Mouse (Mus musculus): Measurements from ENCODE around the gene Col5a3. TPM values are rescaled to one million over a fixed set of nuclear protein-coding genes. Genes with fewer than 3 reads are reported as not detected.

Col5a3 gene
- total RNA-seq, 4 experiments from 2014 or later = 2.8 to 8.0 (median 6.7) TPM

Other genes starting within 250 kb of the Col5a3 start
- gene Zfp846, start 233.8 kb downstream of the Col5a3 start, total RNA-seq (2022) = 1 to 10 TPM; 2.0 to 4.2 (median 2.5) TPM
- 100 to 1,000 TPM; 164 to 206 (median 183) TPM for gene Ubl5, start 172.2 kb downstream of the Col5a3 start, total RNA-seq (2022)
- 1 to 10 TPM; 3.8 to 5.9 (median 4.7) TPM for gene Fbxl12, start 170.3 kb downstream of the Col5a3 start, total RNA-seq (2022)
- 10 to 100 TPM; 12.2 to 15.0 (median 13.7) TPM for gene Pin1, start 163.0 kb downstream of the Col5a3 start, total RNA-seq (2022)
- under 1 TPM in 2 of 4 experiments, not detected in 2; 0.16 to 0.32 TPM for gene Olfm2, start 68.7 kb downstream of the Col5a3 start, total RNA-seq (2022)
- gene Rdh8, start 3.4 kb upstream of the Col5a3 start, total RNA-seq (2022) = 1 to 10 TPM in 1 of 4 experiments, under 1 TPM in 2, not detected in 1; 0.46 to 1.0 (median 0.80) TPM
- gene A230050P20Rik, start 53.6 kb upstream of the Col5a3 start, total RNA-seq (2022) = 1 to 10 TPM in 3 of 4 experiments, under 1 TPM in 1; 0.53 to 2.7 (median 1.5) TPM
- gene Angptl6, start 64.7 kb upstream of the Col5a3 start, total RNA-seq (2022) = 1 to 10 TPM; 6.5 to 7.6 (median 7.1) TPM
- gene Ppan, start 73.1 kb upstream of the Col5a3 start, total RNA-seq (2022) = 10 to 100 TPM in 1 of 4 experiments, 1 to 10 TPM in 3; 6.8 to 10.9 (median 8.3) TPM
- 100 to 1,000 TPM in 3 of 4 experiments, 10 to 100 TPM in 1; 95.7 to 105 (median 102) TPM for gene Eif3g, start 83.6 kb upstream of the Col5a3 start, total RNA-seq (2022)
- gene Dnmt1, start 144.8 kb upstream of the Col5a3 start, total RNA-seq (2022) = 1 to 10 TPM; 5.5 to 6.0 (median 5.8) TPM
- gene S1pr2, start 161.7 kb upstream of the Col5a3 start, total RNA-seq (2022) = 1 to 10 TPM in 1 of 4 experiments, under 1 TPM in 3; 0.46 to 1.1 (median 0.74) TPM
- gene Mrpl4, start 187.7 kb upstream of the Col5a3 start, total RNA-seq (2022) = 10 to 100 TPM; 53.7 to 58.9 (median 55.7) TPM
- 1 to 10 TPM; 1.3 to 2.3 (median 1.4) TPM for gene Icam1, start 200.9 kb upstream of the Col5a3 start, total RNA-seq (2022)
- gene Icam4, start 214.3 kb upstream of the Col5a3 start, total RNA-seq (2022) = 1 to 10 TPM; 1.3 to 2.7 (median 1.8) TPM
- gene Icam5, start 217.0 kb upstream of the Col5a3 start, total RNA-seq (2022) = under 1 TPM in 1 of 4 experiments, not detected in 3; 0.08 TPM

Data from gastrocnemius, adult 8-10 months (tissue).